26 mouse cellular contexts compared by ENCODE assay signal in the genomic region with DNA sequence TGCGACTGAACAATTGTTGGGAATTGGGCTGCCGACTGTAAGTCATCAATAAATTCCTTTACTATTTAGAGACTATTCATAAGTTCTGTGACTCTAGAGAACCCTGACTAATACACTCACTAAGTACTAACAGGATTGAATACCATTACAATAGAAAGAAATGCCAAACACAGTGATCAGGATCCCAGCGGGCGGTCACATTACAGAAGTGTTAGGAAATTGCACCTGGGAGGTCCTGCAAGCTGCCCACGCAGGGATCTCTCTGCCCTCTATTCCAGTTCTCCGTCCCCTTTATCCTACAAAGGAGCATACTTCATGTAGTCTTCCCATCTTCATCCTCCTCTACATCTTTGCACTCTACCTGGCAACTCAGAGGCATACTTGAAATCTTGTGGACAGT.
DNase-seq lines count a peak whose midpoint lies in the region; ATAC-seq and TF ChIP-seq lines count a peak whose summit lies in the region.
"Had no signal": no experiment of that assay in that cellular context is flagged by ENCODE, and none has a peak within 500 bp of the region (broad histone marks: within the 10 kb centered on the region; RNA-seq: fewer than 3 reads in every experiment).

No protein-coding gene starts in this region.

- DNase-seq in ES-CJ7 (ENCODE audit: low read depth, low spot score), result peak; percentile 56
- peak; percentile 41 for DNase-seq in ES-E14 (ENCODE audit: low read depth, low spot score)
- DNase-seq in R1 (ENCODE audit: low read depth, low spot score), result peak; percentile 73
- peak; percentile 65 for DNase-seq in ZHBTc4 (ENCODE audit: low read depth, low spot score)
- no peak for DNase-seq in left cerebral cortex, adult 9 months (ENCODE audit: low spot score in 2 of 2)
- no peak for DNase-seq in midbrain, embryonic 11.5 days (ENCODE audit: low spot score, missing footprints)
- DNase-seq: adrenal gland, adult 2 months; adrenal gland, adult 8-10 months; adrenal gland, postnatal 10 days; adrenal gland, postnatal 14 days; adrenal gland, postnatal 25 days; adrenal gland, postnatal 36 days; B cell, adult 2 months; cerebellum, adult 11 months; cerebellum, adult 11-12 months; cerebellum, adult 18-20 months; cerebellum, adult 2 months; cerebellum, adult 8-10 months; cerebellum, adult 9-10 months had no signal

- H3K27ac ChIP-seq in ES-E14 (ENCODE audit: insufficient read depth, low read depth, low read length, poor library complexity, severe bottlenecking), result no peak overlapping the region
- no peak overlapping the region for H3K27ac ChIP-seq in midbrain, embryonic 13.5 days
- no peak overlapping the region for H3K27ac ChIP-seq in midbrain, embryonic 11.5 days (ENCODE audit: low read depth, low read length)

- no peak overlapping the region for H3K4me2 ChIP-seq in midbrain, embryonic 13.5 days (replicated peaks)
- H3K4me2 ChIP-seq in midbrain, embryonic 11.5 days, result no peak overlapping the region

- H3K27me3 ChIP-seq in midbrain, embryonic 13.5 days, result no peaks in the 10 kb centered on the region
- H3K27me3 ChIP-seq in midbrain, embryonic 11.5 days (ENCODE audit: control insufficient read depth, insufficient read depth, low read length), result no peaks in the 10 kb centered on the region
- H3K27me3 ChIP-seq: CH12.LX, Patski had no signal

- H3K36me3 ChIP-seq in ES-E14 (ENCODE audit: control insufficient read depth, insufficient read depth, low read length, poor library complexity, severe bottlenecking), result no peaks in the 10 kb centered on the region
- H3K36me3 ChIP-seq in midbrain, embryonic 13.5 days, result no peaks in the 10 kb centered on the region
- no peaks in the 10 kb centered on the region for H3K36me3 ChIP-seq in midbrain, embryonic 11.5 days (ENCODE audit: control insufficient read depth, insufficient read depth, low read length)
- H3K36me3 ChIP-seq: G1E had no signal

- no peak overlapping the region for H3K4me3 ChIP-seq in ES-E14 (ENCODE audit: insufficient read depth in 1 of 2, low read depth in 1 of 2, low read length in 2 of 2, poor library complexity in 1 of 2, severe bottlenecking in 1 of 2)
- H3K4me3 ChIP-seq in midbrain, embryonic 13.5 days (replicated peaks), result no peak overlapping the region
- H3K4me3 ChIP-seq in midbrain, embryonic 11.5 days (ENCODE audit: low read depth, low read length), result no peak overlapping the region

- no peaks in the 10 kb centered on the region for H3K9me3 ChIP-seq in ES-E14 (ENCODE audit: control insufficient read depth, insufficient read depth, low read depth, low read length)
- H3K9me3 ChIP-seq in midbrain, embryonic 13.5 days, result no peaks in the 10 kb centered on the region
- no peaks in the 10 kb centered on the region for H3K9me3 ChIP-seq in midbrain, embryonic 11.5 days (ENCODE audit: control insufficient read depth, low read length)
- H3K9me3 ChIP-seq: G1E had no signal

- no peak for ATAC-seq in erythroid progenitor cell, adult 5-6 weeks (replicated peaks; ENCODE audit: low FRiP score, poor library complexity, severe bottlenecking)
- no peak for ATAC-seq in midbrain, embryonic 13.5 days
- no peak for ATAC-seq in midbrain, embryonic 11.5 days (ENCODE audit: low FRiP score)
- ATAC-seq: activated CD4-positive, CD25-positive, alpha-beta regulatory T cell, adult 4 months; CD4-positive, CD25-positive, alpha-beta regulatory T cell, adult 4 months; Patski had no signal

- no peak overlapping the region for H3K9ac ChIP-seq in ES-E14 (ENCODE audit: insufficient read depth, low read depth, low read length, poor library complexity, severe bottlenecking)
- no peak overlapping the region for H3K9ac ChIP-seq in midbrain, embryonic 13.5 days (replicated peaks)
- no peak overlapping the region for H3K9ac ChIP-seq in midbrain, embryonic 11.5 days (ENCODE audit: low read length)

- 84% methylated on average over 4 of the region's 6 CpGs for WGBS in midbrain, embryonic 13.5 days
- 90% methylated on average over 4 of the region's 6 CpGs for WGBS in midbrain, embryonic 11.5 days

- no peaks in the 10 kb centered on the region for H3K4me1 ChIP-seq in ES-E14 (ENCODE audit: control insufficient read depth in 2 of 2, insufficient read depth in 2 of 2, low read length in 2 of 2, poor library complexity in 1 of 2)
- no peaks in the 10 kb centered on the region for H3K4me1 ChIP-seq in midbrain, embryonic 13.5 days (replicated peaks)
- no peaks in the 10 kb centered on the region for H3K4me1 ChIP-seq in midbrain, embryonic 11.5 days (ENCODE audit: control insufficient read depth, insufficient read depth, low read length)

- in situ Hi-C loops in ES-E14 (cut with MboI; ENCODE audit: low sequenced_read_pairs in 2 of 2, unreplicated experiment in 2 of 2), result no loop called here

TF ChIP-seq in ES-E14, 5 proteins besides CTCF, POLR2A, EP300 and RAD21:
- TF ChIP-seq ZNF384 (IDR thresholded peaks at IDR 0.05; ENCODE audit: low read depth, low read length) (no peak), HCFC1 (IDR thresholded peaks at IDR 0.05; ENCODE audit: borderline replicate concordance, insufficient read depth, low read length) (no peak), CHD2 (IDR thresholded peaks at IDR 0.05; ENCODE audit: low read depth, low read length) (no peak), ZC3H11A (IDR thresholded peaks at IDR 0.05; ENCODE audit: borderline replicate concordance, low read depth, low read length) (no peak), MAFK (IDR thresholded peaks at IDR 0.05; ENCODE audit: insufficient read depth, low read depth, low read length) (no peak)

Comparison
In these comparisons a context has a peak if more than half of its experiments do, and no peak if none do; other contexts are left out.
1. DNase-seq: peak in ES-CJ7 (single experiment), ES-E14 (single experiment), R1 (single experiment) and ZHBTc4 (single experiment); none in left cerebral cortex, adult 9 months (0 of 2) and midbrain, embryonic 11.5 days (single experiment).